Mouse (Mus musculus): ENCODE results near the gene Tulp3. TPM values are rescaled to one million over a fixed set of nuclear protein-coding genes. Genes with fewer than 3 reads are reported as not detected.

Tulp3 gene
- polyA plus RNA-seq, 1 experiment from 2014 or later, result 11.0 TPM

- no peaks in the 10 kb centered on the region for H3K9me3 ChIP-seq (ENCODE audit: control insufficient read depth, low read length)
- H3K27ac ChIP-seq (replicated peaks in 1 of 2; ENCODE audit: control insufficient read depth in 1 of 2, insufficient read depth in 1 of 2, low read depth in 2 of 2, low read length in 2 of 2), result no peak overlapping the region
- no peak overlapping the region for H3K9ac ChIP-seq (ENCODE audit: low read length)
- no peak for ATAC-seq (ENCODE audit: insufficient number of reproducible peaks, insufficient read depth, low FRiP score, low read depth)
- no peak overlapping the region for H3K4me3 ChIP-seq (ENCODE audit: control insufficient read depth in 1 of 2, insufficient read depth in 1 of 2, low read depth in 1 of 2, low read length in 2 of 2)
- no peak overlapping the region for H3K4me2 ChIP-seq (ENCODE audit: low read length)
- no peaks in the 10 kb centered on the region for H3K27me3 ChIP-seq (ENCODE audit: control insufficient read depth, insufficient read depth, low read length)
- peaks cover 0 to 2% of the 10 kb centered on the region in 2 experiments; a peak in 2 of 4 replicates for H3K4me1 ChIP-seq (ENCODE audit: control insufficient read depth in 2 of 2, insufficient read depth in 2 of 2, low read length in 2 of 2)
- 74% methylated on average over 5 of the region's 5 CpGs for WGBS
- peaks cover 91% of the 10 kb centered on the region for H3K36me3 ChIP-seq (ENCODE audit: control insufficient read depth, insufficient read depth, low read length)
These were observed 14.4 kb upstream of the Tulp3 start for GRCm38 (mm10) chr6:128370040-128370439.

DNA sequence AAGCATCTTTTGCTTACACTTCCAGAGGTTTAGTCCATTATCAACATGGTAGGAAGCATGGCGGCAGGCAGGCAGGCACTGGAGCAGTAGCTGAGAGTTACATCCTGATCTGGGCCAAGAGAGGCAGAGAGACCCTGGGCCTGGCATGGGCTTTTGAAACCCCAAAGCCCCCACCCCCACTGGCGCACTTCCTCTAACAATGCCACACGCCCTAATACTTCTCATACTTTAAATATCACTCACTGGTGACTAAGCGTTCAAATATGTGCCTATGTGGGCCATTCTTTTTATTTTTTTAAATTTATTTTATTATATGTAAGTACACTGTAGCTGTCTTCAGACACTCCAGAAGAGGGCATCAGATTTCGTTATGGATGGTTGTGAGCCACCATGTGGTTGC is 10.8 kb upstream of the Tulp3 start:
- Histone ChIP-seq H3K27ac (replicated peaks in 1 of 2; ENCODE audit: control insufficient read depth in 1 of 2, insufficient read depth in 1 of 2, low read depth in 2 of 2, low read length in 2 of 2) (no peak overlapping the region), H3K9me3 (ENCODE audit: control insufficient read depth, low read length) (no peaks in the 10 kb centered on the region), H3K4me3 (ENCODE audit: control insufficient read depth in 1 of 2, insufficient read depth in 1 of 2, low read depth in 1 of 2, low read length in 2 of 2) (no peak overlapping the region), H3K4me2 (ENCODE audit: low read length) (no peak overlapping the region), H3K36me3 (ENCODE audit: control insufficient read depth, insufficient read depth, low read length) (peaks cover 56% of the 10 kb centered on the region), H3K4me1 (ENCODE audit: control insufficient read depth in 2 of 2, insufficient read depth in 2 of 2, low read length in 2 of 2) (peaks cover 0 to 15% of the 10 kb centered on the region in 2 experiments), H3K27me3 (ENCODE audit: control insufficient read depth, insufficient read depth, low read length) (no peaks in the 10 kb centered on the region), H3K9ac (ENCODE audit: low read length) (no peak overlapping the region)
- 82% methylated on average over 5 of the region's 5 CpGs for WGBS
- ATAC-seq (ENCODE audit: insufficient number of reproducible peaks, insufficient read depth, low FRiP score, low read depth), result no peak

DNA sequence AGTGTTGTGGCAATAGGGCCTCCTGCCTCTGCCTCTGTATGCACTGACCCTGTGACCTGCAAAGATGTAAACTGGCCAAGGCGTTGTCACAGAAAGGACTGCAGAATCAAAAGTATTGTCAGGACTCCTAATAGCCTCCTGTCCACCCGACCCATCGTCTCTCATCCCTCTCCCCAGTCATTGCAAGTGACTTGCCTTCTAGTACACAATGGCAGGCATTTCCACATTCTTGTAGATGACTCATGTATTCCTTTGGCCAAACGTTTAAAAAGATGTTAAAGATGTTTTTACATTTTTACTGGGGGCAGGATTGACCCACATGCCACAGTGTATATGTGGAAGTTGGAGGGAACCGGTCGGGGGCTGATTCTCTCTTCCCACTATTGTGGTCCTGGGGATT is 9.1 kb upstream of the Tulp3 start:
- no peak for ATAC-seq (ENCODE audit: insufficient number of reproducible peaks, insufficient read depth, low FRiP score, low read depth)
- Histone ChIP-seq H3K27me3 (ENCODE audit: control insufficient read depth, insufficient read depth, low read length) (no peaks in the 10 kb centered on the region), H3K9me3 (ENCODE audit: control insufficient read depth, low read length) (no peaks in the 10 kb centered on the region), H3K9ac (ENCODE audit: low read length) (no peak overlapping the region), H3K4me1 (ENCODE audit: control insufficient read depth in 2 of 2, insufficient read depth in 2 of 2, low read length in 2 of 2) (peaks cover 3 to 22% of the 10 kb centered on the region in 2 experiments), H3K27ac (replicated peaks in 1 of 2; ENCODE audit: control insufficient read depth in 1 of 2, insufficient read depth in 1 of 2, low read depth in 2 of 2, low read length in 2 of 2) (no peak overlapping the region), H3K36me3 (ENCODE audit: control insufficient read depth, insufficient read depth, low read length) (peaks cover 38% of the 10 kb centered on the region), H3K4me2 (ENCODE audit: low read length) (no peak overlapping the region; the same call in 1 of the 2 replicates), H3K4me3 (ENCODE audit: control insufficient read depth in 1 of 2, insufficient read depth in 1 of 2, low read depth in 1 of 2, low read length in 2 of 2) (no peak overlapping the region)
- 73% methylated on average over 6 of the region's 6 CpGs for WGBS

DNA sequence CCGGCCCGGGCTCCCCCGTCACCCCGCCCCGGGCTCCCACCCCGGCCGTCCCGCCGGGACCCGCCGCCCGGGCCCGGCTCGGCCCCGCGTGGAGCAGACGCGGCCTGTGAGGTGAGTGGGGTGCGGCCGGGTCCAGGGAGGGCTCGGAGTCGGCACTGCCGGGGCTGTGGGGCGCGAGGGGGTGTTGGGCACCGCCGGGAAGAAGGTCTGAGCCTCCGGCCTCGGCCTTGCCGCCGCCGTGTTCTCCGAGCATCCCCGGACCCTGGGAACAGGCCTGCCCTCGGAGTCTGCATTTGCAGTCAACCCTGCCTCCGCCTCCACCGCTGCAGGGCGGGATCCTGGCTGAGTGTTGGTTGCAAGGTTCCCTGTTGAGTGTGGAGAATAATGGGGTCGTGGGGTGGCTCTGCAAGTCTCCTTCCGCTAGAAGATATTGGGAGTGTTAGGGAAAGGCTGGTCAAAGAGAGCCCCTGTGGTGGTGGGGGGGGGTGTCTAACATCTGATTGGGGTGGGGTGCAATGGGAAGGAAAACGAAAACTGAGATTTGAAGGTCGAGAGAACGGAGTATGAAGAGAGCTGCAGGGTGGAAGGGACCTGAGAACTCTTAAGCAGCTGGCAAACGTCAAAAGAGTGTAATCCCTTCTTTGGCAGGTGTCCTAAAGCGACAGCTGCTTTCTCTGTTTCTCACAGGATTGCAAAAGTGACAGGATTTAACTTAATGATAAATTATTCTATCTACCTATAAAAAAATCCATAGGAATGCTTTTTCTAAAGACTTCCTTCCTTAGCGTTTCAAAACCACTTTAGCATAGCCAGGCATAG is 7.6 kb upstream of the Tulp3 start:
- ATAC-seq (ENCODE audit: insufficient number of reproducible peaks, insufficient read depth, low FRiP score, low read depth), result 0 out of 2 replicates have a peak, but pooled peaks have one; percentile 1
- under 1% methylated on average over 42 of the region's 46 CpGs for WGBS
- peak overlapping the region; percentile 87 to 92 for H3K27ac ChIP-seq (replicated peaks in 1 of 2; ENCODE audit: control insufficient read depth in 1 of 2, insufficient read depth in 1 of 2, low read depth in 2 of 2, low read length in 2 of 2)

DNA sequence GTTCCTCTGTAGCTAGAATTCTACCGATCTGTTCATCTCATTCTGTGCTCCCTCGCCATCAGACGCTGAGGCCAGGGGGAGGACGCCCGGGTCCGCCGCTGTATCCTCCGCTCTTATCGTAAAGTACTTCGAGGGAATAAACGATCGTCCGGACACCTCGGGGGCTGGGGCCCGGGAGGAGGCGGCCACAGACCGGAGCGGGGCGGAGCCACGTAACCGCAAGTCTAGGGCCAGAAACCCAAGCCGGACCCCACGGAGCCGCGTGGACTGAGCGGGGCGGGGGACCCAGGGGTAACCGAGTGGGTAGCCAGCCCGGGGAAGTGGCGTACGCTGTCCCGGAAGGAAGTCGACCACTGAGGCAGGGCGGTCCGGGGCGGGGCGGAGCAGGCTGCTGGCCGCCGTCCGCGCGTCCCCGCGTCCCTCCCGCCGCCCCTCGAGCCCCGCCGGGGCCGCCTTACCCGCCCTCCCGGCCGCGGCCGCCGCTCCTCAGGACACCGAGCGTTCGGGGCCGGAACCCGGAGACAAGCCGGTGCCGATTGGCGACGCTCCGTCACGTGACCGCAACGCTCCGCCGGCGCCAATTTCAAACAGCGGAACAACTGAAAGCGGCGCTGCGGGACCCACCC is 6.8 kb upstream of the Tulp3 start, which contains the start of the genes Rhno1 and Foxm1:
TSS of gene Rhno1 (minus strand) at position 531 of the 626 bp plus-strand sequence.
TSS of gene Foxm1 (plus strand) at position 587 of the 626 bp plus-strand sequence.
- H3K9ac ChIP-seq (ENCODE audit: low read length), result peak within 1 kb of the TSS; percentile 92
- H3K27me3 ChIP-seq (ENCODE audit: control insufficient read depth, insufficient read depth, low read length), result no peaks in the 10 kb centered on the region
- peak within 1 kb of the TSS; percentile 88 for H3K4me2 ChIP-seq (ENCODE audit: low read length)
- no peaks in the 10 kb centered on the region for H3K9me3 ChIP-seq (ENCODE audit: control insufficient read depth, low read length)
- WGBS, result under 1% methylated on average over 59 of the region's 76 CpGs
- ATAC-seq (ENCODE audit: insufficient number of reproducible peaks, insufficient read depth, low FRiP score, low read depth), result peak; percentile 87
- H3K27ac ChIP-seq (replicated peaks in 1 of 2; ENCODE audit: control insufficient read depth in 1 of 2, insufficient read depth in 1 of 2, low read depth in 2 of 2, low read length in 2 of 2), result peak within 1 kb of the TSS; percentile 87 to 92
- peak within 1 kb of the TSS; percentile 68 to 93 for H3K4me3 ChIP-seq (ENCODE audit: control insufficient read depth in 1 of 2, insufficient read depth in 1 of 2, low read depth in 1 of 2, low read length in 2 of 2)
- peaks cover 3 to 22% of the 10 kb centered on the region in 2 experiments for H3K4me1 ChIP-seq (ENCODE audit: control insufficient read depth in 2 of 2, insufficient read depth in 2 of 2, low read length in 2 of 2)
- peaks cover 33% of the 10 kb centered on the region for H3K36me3 ChIP-seq (ENCODE audit: control insufficient read depth, insufficient read depth, low read length)

More for the DNA sequence above, 7.6 kb upstream of the Tulp3 start:
- no peaks in the 10 kb centered on the region for H3K9me3 ChIP-seq (ENCODE audit: control insufficient read depth, low read length)
- peaks cover 32% of the 10 kb centered on the region for H3K36me3 ChIP-seq (ENCODE audit: control insufficient read depth, insufficient read depth, low read length)
- no peaks in the 10 kb centered on the region for H3K27me3 ChIP-seq (ENCODE audit: control insufficient read depth, insufficient read depth, low read length)
- H3K4me3 ChIP-seq (ENCODE audit: control insufficient read depth in 1 of 2, insufficient read depth in 1 of 2, low read depth in 1 of 2, low read length in 2 of 2), result peak overlapping the region; percentile 68 to 93
- peaks cover 3 to 22% of the 10 kb centered on the region in 2 experiments for H3K4me1 ChIP-seq (ENCODE audit: control insufficient read depth in 2 of 2, insufficient read depth in 2 of 2, low read length in 2 of 2)
- peak overlapping the region; percentile 92 for H3K9ac ChIP-seq (ENCODE audit: low read length)
- H3K4me2 ChIP-seq (ENCODE audit: low read length), result peak overlapping the region; percentile 88

DNA sequence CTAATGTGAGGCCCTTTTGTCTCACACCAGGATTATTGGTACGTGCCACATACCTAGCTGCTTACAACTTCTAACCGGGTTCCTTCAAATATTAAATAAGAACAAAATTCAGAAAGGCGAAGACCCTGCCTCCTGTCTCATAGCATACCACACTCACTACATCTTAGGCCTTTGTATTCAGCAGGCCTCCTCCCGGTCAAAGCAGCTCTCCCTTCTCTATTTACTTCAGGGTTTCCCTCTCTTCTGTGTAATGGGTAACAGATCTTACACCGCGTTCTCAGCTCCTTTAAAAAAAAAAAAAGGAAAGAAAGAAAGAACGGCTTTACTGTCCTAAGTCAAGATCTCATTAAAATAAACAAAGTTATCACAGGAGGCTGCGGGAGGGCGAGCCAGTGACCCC is 6.2 kb upstream of the Tulp3 start:
- H3K4me2 ChIP-seq (ENCODE audit: low read length), result peak overlapping the region; percentile 88
- no peaks in the 10 kb centered on the region for H3K27me3 ChIP-seq (ENCODE audit: control insufficient read depth, insufficient read depth, low read length)
- peak overlapping the region; percentile 92 for H3K9ac ChIP-seq (ENCODE audit: low read length)
- peak overlapping the region; percentile 68 to 93 for H3K4me3 ChIP-seq (ENCODE audit: control insufficient read depth in 1 of 2, insufficient read depth in 1 of 2, low read depth in 1 of 2, low read length in 2 of 2)
- peak overlapping the region; percentile 84 to 92 for H3K27ac ChIP-seq (replicated peaks in 1 of 2; ENCODE audit: control insufficient read depth in 1 of 2, insufficient read depth in 1 of 2, low read depth in 2 of 2, low read length in 2 of 2)
- peaks cover 3 to 22% of the 10 kb centered on the region in 2 experiments for H3K4me1 ChIP-seq (ENCODE audit: control insufficient read depth in 2 of 2, insufficient read depth in 2 of 2, low read length in 2 of 2)
- H3K36me3 ChIP-seq (ENCODE audit: control insufficient read depth, insufficient read depth, low read length), result peaks cover 33% of the 10 kb centered on the region
- 18% methylated on average over 9 of the region's 9 CpGs for WGBS
- ATAC-seq (ENCODE audit: insufficient number of reproducible peaks, insufficient read depth, low FRiP score, low read depth), result no peak
- no peaks in the 10 kb centered on the region for H3K9me3 ChIP-seq (ENCODE audit: control insufficient read depth, low read length)

DNA sequence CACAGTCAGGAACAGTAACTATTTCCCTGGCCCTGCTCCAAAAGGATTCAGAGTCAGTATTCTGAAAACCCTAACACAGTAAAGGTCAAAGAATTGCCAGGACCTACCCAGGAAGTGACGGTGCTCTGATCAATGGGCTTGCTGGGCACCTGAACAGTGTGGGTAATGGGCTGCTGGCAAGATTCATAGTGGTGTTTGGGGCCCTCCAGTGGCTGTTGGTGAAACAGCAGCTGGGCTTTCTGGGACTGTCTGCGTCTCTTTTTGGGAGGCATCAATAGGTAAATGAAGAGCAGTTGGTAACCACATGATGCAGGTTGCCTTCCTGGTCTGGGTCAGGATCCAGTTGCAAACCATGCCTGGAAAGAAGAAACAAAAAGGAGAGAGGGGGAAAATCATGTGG is 3.3 kb upstream of the Tulp3 start:
- H3K4me3 ChIP-seq (ENCODE audit: control insufficient read depth in 1 of 2, insufficient read depth in 1 of 2, low read depth in 1 of 2, low read length in 2 of 2), result no peak overlapping the region
- H3K27ac ChIP-seq (replicated peaks in 1 of 2; ENCODE audit: control insufficient read depth in 1 of 2, insufficient read depth in 1 of 2, low read depth in 2 of 2, low read length in 2 of 2), result no peak overlapping the region
- H3K9me3 ChIP-seq (ENCODE audit: control insufficient read depth, low read length), result no peaks in the 10 kb centered on the region
- no peak overlapping the region for H3K4me2 ChIP-seq (ENCODE audit: low read length)
- WGBS, result 26% methylated on average over 2 of the region's 2 CpGs
- no peak overlapping the region for H3K9ac ChIP-seq (ENCODE audit: low read length)
- H3K27me3 ChIP-seq (ENCODE audit: control insufficient read depth, insufficient read depth, low read length), result no peaks in the 10 kb centered on the region
- H3K4me1 ChIP-seq (ENCODE audit: control insufficient read depth in 2 of 2, insufficient read depth in 2 of 2, low read length in 2 of 2), result peaks cover 3 to 27% of the 10 kb centered on the region in 2 experiments
- H3K36me3 ChIP-seq (ENCODE audit: control insufficient read depth, insufficient read depth, low read length), result peaks cover 22% of the 10 kb centered on the region
- no peak for ATAC-seq (ENCODE audit: insufficient number of reproducible peaks, insufficient read depth, low FRiP score, low read depth)

Measured in heart, embryonic 14.5 days (tissue).